Comparison of ENCODE assay signal across 8 mouse cellular contexts in genomic region chr15:93335821-93336657, GRCm38 (mm10). TPM values are rescaled to one million over a fixed set of nuclear protein-coding genes. Genes with fewer than 3 reads are reported as not detected.
DNase-seq lines count a peak whose midpoint lies in the region; ATAC-seq and TF ChIP-seq lines count a peak whose summit lies in the region.

No protein-coding gene starts in this region.

- H3K27me3 ChIP-seq in hindbrain, postnatal 0 days (ENCODE audit: insufficient read depth, low read length) = no peaks in the 10 kb centered on the region
- H3K27me3 ChIP-seq in limb, embryonic 13.5 days = no peaks in the 10 kb centered on the region
- no peaks in the 10 kb centered on the region for H3K27me3 ChIP-seq in midbrain, embryonic 15.5 days (replicated peaks)
- H3K27me3 ChIP-seq in stomach, embryonic 15.5 days (replicated peaks) = no peaks in the 10 kb centered on the region

- no peak; the same call in 1 of the 2 replicates for TF ChIP-seq CTCF in gastrocnemius, adult 2 months (IDR thresholded peaks at IDR 0.05)
- TF ChIP-seq CTCF in hindbrain, postnatal 0 days (IDR thresholded peaks at IDR 0.05; ENCODE audit: low read depth) = peak; percentile 14; the same call in 1 of the 2 replicates

- no peaks in the 10 kb centered on the region for H3K36me3 ChIP-seq in hindbrain, postnatal 0 days (ENCODE audit: insufficient read depth, low read length)
- H3K36me3 ChIP-seq in limb, embryonic 13.5 days = peaks cover 7% of the 10 kb centered on the region; the same call in 1 of the 2 replicates
- no peaks in the 10 kb centered on the region for H3K36me3 ChIP-seq in midbrain, embryonic 15.5 days (replicated peaks)
- no peaks in the 10 kb centered on the region for H3K36me3 ChIP-seq in stomach, embryonic 15.5 days

- intact Hi-C loops in gastrocnemius, adult 2 months (cut with DNase I) = loop anchor here (2.0 to 5.0 kb wide), 2 partner anchors 61 kb away; partner anchors contain the start of genes Gxylt1, Pphln1 and Zcrb1

- H3K9me3 ChIP-seq in hindbrain, postnatal 0 days (ENCODE audit: low read length) = no peaks in the 10 kb centered on the region
- no peaks in the 10 kb centered on the region for H3K9me3 ChIP-seq in limb, embryonic 13.5 days
- no peaks in the 10 kb centered on the region for H3K9me3 ChIP-seq in midbrain, embryonic 15.5 days
- no peaks in the 10 kb centered on the region for H3K9me3 ChIP-seq in stomach, embryonic 15.5 days

- ATAC-seq in hindbrain, postnatal 0 days = peak; percentile 79
- peak; percentile 52 for ATAC-seq in limb, embryonic 13.5 days (ENCODE audit: low FRiP score, low read depth)
- ATAC-seq in midbrain, embryonic 15.5 days (replicated peaks) = peak; percentile 75
- peak; percentile 35 for ATAC-seq in stomach, embryonic 15.5 days (ENCODE audit: insufficient read depth, low FRiP score, low read depth)

- WGBS in hindbrain, postnatal 0 days = under 1% methylated on average over 66 of the region's 110 CpGs
- under 1% methylated on average over 56 of the region's 110 CpGs for whole genome bisulfite sequencing in limb, embryonic 13.5 days
- WGBS in midbrain, embryonic 15.5 days = under 1% methylated on average over 63 of the region's 110 CpGs
- WGBS in stomach, embryonic 15.5 days = under 1% methylated on average over 92 of the region's 110 CpGs

- peak overlapping the region; percentile 85 for H3K27ac ChIP-seq in gastrocnemius, adult 2 months
- H3K27ac ChIP-seq in hindbrain, postnatal 0 days = peak overlapping the region; percentile 96
- H3K27ac ChIP-seq in limb, embryonic 13.5 days = peak overlapping the region; percentile 88
- peak overlapping the region; percentile 95 for H3K27ac ChIP-seq in midbrain, embryonic 15.5 days
- peak overlapping the region; percentile 91 for H3K27ac ChIP-seq in stomach, embryonic 15.5 days

- DNase-seq in left cerebral cortex, adult 18-20 months (ENCODE audit: low spot score in 2 of 2) = peak; percentile 21 to 34
- no peak for DNase-seq in left cerebral cortex, adult 11 months (ENCODE audit: low spot score)
- peak; percentile 46 for DNase-seq in cerebellum, adult 9-10 months
- peak; percentile 72 for DNase-seq in gastrocnemius, adult 2 months
- DNase-seq in hindbrain, postnatal 0 days (ENCODE audit: low spot score) = peak; percentile 69

- peak overlapping the region; percentile 95 for H3K9ac ChIP-seq in hindbrain, postnatal 0 days (replicated peaks; ENCODE audit: low read length)
- peak overlapping the region; percentile 90 for H3K9ac ChIP-seq in limb, embryonic 13.5 days
- H3K9ac ChIP-seq in midbrain, embryonic 15.5 days = peak overlapping the region; percentile 96
- peak overlapping the region; percentile 81 for H3K9ac ChIP-seq in stomach, embryonic 15.5 days

- H3K4me2 ChIP-seq in hindbrain, postnatal 0 days (ENCODE audit: low read depth, low read length) = peak overlapping the region; percentile 83
- peak overlapping the region; percentile 87 for H3K4me2 ChIP-seq in limb, embryonic 13.5 days (replicated peaks)
- H3K4me2 ChIP-seq in midbrain, embryonic 15.5 days = peak overlapping the region; percentile 84
- H3K4me2 ChIP-seq in stomach, embryonic 15.5 days = peak overlapping the region; percentile 93

- H3K4me3 ChIP-seq in gastrocnemius, adult 2 months = peak overlapping the region; percentile 86
- peak overlapping the region; percentile 94 for H3K4me3 ChIP-seq in hindbrain, postnatal 0 days (ENCODE audit: low read length)
- peak overlapping the region; percentile 83 for H3K4me3 ChIP-seq in limb, embryonic 13.5 days
- peak overlapping the region; percentile 87 for H3K4me3 ChIP-seq in midbrain, embryonic 15.5 days
- peak overlapping the region; percentile 84 for H3K4me3 ChIP-seq in stomach, embryonic 15.5 days (replicated peaks)

- H3K4me1 ChIP-seq in hindbrain, postnatal 0 days (ENCODE audit: insufficient read depth, low read length) = no peaks in the 10 kb centered on the region; the same call in 1 of the 2 replicates
- peaks cover 10% of the 10 kb centered on the region for H3K4me1 ChIP-seq in limb, embryonic 13.5 days
- peaks cover 26% of the 10 kb centered on the region for H3K4me1 ChIP-seq in midbrain, embryonic 15.5 days
- H3K4me1 ChIP-seq in stomach, embryonic 15.5 days = no peaks in the 10 kb centered on the region

RNA-seq across cellular contexts. Expression of gene Yaf2, which starts 0.7 kb away (rescaled TPM):
- total RNA-seq in left cerebral cortex, adult 18-20 months (2021) = 100 to 1,000 TPM; 104 to 105 TPM
- 10 to 100 TPM; 15.3 to 20.0 TPM for total RNA-seq in gastrocnemius, adult 2 months (2021)
- total RNA-seq in hindbrain, postnatal 0 days (2014; rRNA removed) = 79.9 and 80.1 TPM in 2 replicates
- 148 and 158 TPM in 2 replicates for polyA plus RNA-seq in hindbrain, postnatal 0 days (2015; fragmentation: Nextera tagmentation; extraction: Ambion mirVana)
- 66.4 and 66.7 TPM in 2 replicates for polyA plus RNA-seq in limb, embryonic 13.5 days (2015; fragmentation: Nextera tagmentation; extraction: Ambion mirVana)
- polyA plus RNA-seq in midbrain, embryonic 15.5 days (2015; fragmentation: Nextera tagmentation; extraction: Ambion mirVana) = 121 and 122 TPM in 2 replicates
- 72.2 and 74.8 TPM in 2 replicates for polyA plus RNA-seq in stomach, embryonic 15.5 days (2015; fragmentation: Nextera tagmentation; extraction: Ambion mirVana)
